Mouse (Mus musculus) spleen, postnatal 4 days (tissue): Measurements from ENCODE around the gene Nmur1.
"Not testable (repeated sequence)": the region's sequence is repeated elsewhere in the genome, so short reads cannot be mapped to it uniquely, and the experiment has no call there.

ENCODE experiments used
- DNase-seq, 2 experiments: peaks; one replicate each; pipeline ENCODE4 v3.0.0; 2022; ENCODE audit warnings: low spot score in 2 of 2

Nmur1 gene

DNA sequence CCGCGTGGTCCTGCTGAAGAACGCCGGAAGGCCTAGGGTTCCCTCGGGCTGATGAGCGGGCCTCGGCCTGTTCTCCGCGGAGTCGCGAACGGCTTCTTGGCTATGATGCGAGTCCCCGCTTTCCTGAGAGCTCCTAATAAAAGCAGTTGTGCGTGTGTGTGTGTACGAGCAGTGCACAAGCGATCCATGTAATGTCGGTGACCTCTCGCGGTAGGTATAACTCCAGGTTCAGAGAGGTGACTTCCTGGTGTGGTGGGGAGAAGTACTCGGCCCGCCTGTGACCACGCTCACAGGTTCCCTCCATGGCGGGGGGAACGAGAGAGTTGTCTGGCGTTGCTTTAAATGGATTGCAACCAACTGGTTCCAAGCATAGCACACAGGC lies 66.2 kb downstream of the Nmur1 start:
- DNase-seq, result no peak

DNA sequence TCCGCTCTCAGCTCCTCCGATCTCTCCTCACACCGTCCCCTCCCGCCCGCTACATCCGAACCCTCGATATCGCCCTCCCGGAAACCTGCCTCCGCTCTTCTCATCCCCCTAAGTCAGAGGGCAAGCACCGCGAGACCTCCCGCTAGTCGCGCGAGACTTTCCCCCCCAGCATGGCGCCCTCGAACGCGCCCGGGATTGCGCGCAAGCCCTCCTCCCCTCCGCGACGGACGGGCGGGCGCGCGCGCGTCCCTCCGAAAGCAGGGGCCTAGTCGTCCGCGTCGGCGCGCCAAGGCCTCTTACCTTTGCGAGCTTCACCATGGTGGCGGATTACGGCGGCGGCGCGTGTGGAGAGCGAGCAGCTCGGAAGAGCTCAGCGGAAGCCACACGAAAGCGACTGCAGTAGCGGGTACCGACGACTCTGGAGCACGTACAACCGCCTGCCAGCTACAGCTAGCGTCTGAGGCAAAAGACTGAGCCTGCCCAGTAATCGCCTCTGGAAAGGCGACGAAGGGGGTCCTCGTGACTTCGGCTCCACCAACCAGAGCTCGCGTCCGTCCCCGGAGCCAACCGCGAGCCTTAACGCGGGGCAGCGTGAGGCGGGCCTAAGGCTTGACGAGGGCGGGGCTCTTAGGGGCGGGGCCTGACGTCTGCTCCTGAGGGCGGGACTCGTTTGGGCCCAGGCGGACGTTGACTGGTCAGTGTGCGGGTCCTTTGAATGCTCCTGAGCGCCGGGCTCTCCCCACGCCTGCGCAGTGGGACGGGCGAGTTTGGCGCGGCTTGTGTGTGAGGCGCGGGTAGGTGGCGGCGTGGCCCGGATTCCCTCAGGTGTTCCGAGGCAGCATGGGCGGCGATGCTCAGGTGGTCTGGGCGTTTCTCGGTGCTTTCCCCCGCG lies 66.9 kb downstream of the Nmur1 start, which contains the start of gene Ncl:
TSS of gene Ncl (minus strand) at position 495 of the 892 bp plus-strand sequence.
- peak; percentile 98 for DNase-seq

DNA sequence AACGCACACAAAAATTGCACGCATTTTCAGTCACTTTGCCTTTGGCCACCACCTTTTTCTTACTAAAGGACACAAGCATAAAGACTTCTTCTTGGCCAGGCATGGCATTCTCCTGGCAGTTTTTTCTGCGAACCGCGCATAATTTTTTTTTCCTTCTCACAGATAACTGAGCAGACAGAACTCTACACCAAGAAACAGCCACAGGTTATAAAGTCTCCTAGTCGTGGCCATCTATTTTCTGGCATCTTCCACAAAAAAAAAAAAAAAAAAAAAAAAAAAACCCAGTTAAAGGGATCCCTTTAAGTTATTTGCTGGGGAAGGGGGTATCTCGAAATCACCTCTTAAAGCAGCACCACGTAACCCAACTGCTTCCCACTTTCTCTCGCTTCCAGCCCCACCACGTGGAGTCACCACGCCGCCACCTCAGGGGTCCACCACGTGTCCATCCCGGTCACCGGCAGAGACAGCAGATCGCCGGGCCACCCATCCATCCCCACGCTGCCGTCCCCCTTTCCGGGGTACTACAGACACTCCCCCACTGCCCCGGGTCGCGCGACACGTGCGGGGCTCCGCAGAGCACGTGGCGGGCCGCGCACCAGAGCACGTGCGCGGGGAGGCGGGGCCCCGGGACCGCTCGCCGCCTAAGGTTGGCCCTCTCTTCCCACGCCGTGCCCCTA lies 67.7 kb downstream of the Nmur1 start:
- no peak for DNase-seq

DNA sequence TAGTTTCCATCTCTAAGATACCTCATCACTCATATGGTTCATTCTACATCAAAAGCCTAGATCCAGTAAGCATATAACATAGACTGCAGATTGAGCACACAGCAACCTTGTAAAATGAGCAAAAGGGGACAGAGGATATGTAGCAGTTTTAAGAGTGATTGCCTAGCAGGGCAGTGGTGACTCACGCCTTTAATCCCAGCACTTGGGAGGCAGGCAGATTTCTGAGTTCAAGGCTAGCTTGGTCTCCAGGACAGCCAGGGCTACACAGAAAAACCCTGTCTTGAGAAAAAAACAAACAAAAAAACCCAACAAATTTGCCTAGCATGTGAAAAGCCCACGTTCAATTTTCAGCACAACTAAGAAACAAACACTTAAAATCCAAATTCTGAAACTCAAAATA lies 71.8 kb downstream of the Nmur1 start:
- DNase-seq, result no peak

DNA sequence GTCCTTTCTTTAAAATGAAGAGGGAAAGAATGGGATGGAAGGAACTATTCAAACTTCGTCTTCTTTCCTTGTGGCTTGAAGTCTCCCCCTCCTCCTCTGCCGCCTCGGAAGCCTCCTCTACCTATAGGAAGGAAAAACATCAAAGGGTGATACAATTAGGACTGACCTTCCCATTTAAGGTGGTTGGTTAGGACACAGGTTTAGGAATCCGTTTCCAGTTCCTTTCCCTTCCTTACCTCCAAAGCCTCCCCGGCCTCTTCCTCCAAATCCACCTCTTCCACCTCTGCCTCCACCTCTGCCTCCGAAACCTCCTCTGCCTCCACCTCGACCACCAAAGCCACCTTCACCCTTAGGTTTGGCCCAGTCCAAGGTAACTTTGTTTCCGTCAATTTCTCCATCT lies 75.5 kb downstream of the Nmur1 start:
- DNase-seq, result no peak

DNA sequence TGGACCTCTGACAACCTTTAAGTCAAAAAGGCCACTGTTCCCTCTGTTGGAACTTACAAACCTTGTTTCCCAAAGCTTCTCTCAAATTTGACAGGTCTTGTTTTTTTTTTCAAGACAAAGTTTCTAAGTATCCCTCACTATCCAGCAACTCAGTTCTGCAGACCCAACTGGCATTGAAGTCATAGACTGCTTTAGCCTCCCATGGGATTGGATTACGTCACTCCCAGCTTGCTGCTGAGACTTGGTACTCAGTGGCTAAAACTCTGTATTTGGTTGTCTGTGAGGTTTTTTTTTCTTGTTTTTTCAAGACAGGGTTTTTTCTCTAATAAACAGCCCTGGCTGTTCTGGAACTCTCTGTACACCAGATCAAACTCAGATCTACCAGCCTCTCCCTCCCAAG lies 76.3 kb downstream of the Nmur1 start:
- no peak for DNase-seq

DNA sequence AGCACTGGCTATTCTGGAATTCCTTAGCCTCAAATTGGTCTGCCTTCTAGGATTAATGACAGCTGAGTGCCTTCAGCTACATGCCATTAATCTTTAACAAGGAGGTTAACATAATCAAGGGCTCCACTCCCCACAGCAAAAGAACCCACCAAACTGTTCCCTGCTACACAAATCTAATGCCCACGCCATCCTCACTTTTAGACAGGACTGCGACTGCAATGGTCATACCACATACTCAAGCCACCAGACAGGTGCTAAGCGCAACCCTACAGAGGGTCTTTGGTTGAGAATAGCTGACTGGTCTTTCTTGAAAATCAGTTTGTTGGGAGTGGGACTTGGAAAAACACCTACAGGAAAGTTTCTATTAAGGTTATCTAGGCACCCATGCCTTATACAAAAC lies 76.8 kb downstream of the Nmur1 start:
- no peak for DNase-seq

DNA sequence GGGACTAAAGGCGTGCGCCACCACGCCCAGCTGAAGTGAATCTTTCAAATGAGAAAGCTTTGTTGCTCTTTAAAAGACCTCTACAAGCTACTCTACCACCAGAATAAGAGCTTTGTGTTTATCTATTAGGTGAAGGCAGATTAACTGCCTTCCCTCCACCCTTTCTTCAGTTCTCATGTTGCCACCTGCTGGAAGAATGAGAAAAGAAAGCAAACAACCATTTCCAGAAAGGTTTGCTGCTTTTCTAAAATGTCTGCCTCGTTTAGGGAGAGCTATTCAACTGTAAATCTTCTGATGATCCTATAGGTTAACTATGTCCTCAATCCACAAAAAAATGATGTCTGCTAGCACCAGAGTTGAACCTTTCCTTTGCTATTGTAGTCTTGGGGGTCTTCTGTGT lies 77.2 kb downstream of the Nmur1 start:
- no peak for DNase-seq

DNA sequence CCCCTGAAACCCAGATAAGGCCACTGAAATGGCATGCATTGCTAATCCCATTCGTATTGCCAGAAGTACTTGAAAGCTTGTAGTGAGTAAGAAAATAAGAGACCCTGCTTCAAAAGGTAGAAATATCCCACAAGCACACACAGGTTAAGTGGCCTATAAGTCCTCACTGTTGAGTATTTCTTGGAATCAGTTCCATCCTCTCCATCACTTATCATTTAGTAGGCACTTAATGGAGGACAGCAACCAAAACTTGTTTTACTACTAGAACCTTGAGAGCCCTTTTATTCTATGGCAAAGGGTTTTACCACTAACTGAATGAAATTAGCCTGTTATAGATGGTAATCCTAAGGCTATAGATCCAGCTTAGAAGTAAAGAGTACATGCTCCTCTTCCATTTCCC lies 77.9 kb downstream of the Nmur1 start:
- DNase-seq, result no peak

DNA sequence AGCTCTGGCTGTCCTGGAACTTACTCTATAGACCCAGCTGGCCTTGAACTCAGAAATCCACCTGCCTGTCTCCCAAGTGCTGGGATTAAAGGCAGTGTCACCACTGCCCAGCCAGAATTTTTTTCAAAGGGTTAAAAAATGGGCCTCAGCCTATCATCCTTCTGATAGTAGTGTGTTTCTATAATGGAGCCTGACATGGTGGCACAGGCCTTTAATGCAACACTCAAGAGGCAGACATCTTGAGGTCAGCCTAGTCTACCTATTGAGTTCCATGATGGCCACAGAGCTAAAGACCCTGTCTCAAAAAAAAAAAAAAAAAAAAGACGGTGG lies 78.3 kb downstream of the Nmur1 start:
- no peak for DNase-seq

DNA sequence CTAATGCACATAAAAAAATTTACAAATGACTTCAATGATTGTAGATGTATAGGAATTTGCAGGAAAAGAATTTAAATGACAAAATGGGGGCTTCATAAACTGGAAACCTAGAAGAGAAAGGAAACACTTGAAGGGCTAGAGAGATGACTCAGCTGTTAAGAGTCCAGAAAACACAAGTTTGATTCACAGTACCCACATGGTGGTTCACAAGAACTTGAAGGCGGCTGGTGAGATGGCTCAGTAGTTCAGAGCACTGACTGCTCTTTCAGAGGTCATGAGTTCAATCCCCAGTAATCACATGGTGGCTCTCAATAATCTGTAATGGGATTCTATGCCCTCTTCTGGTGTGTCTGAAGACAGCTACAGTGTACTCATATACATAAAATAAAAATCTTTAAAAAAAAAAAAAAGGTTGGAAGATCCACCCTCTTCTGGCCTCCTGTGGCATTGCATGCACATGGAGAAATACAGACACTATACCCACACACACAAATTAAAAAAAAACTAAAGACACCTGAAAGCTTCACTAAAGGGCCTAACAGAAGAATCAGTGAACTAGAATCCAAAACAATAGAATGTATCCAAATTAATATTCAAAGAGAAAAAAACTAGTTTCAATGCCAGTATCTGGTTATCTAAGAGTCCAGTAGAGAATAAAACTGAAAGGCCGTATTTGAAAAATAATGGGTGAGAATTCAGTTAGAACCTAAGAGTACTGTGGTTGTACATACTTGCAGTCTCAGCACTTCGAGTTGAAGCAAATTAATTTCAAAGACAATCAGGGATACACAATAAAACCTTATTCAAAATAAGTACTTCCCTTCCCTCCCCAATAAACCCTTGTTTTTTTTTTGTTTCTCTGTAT lies 78.9 kb downstream of the Nmur1 start:
- DNase-seq, result no peak

DNA sequence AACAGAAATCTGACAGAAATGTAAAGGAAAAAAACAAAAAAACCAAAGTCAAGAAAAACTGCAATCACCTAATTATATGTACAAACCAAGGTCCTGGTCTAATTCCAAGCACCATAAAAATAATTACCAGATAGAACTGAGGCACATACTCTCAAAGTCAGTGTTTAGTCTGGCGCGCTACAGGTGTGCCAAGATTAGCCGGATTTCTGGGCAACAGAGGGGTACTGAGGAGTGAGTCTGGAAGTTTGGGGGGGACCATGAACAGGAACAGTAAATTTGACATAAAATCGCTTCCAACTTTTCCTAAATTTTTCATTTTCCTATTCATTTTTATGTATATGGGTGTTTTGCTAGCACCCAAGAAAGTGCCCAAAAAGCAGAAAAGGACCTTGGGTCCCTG lies 80.1 kb downstream of the Nmur1 start:
- DNase-seq, result no peak

DNA sequence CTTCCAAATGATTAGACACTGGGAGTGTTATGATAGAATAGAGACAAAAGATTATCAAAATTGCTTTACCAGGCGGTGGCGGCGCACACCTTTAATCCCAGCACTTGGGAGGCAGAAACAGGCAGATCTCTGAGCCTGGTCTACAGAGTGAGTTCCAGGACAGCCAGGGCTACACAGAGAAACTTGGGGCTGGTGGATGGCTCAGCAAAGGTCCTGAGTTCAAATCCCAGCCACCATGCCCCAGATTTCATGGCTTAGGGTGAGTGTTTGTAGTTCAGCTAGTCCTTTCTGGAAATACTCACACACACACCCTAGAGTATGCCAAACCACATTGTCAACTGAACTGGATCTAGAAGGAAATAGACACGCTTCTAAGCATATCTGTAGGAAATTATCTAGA lies 81.0 kb downstream of the Nmur1 start:
- DNase-seq, result no peak

DNA sequence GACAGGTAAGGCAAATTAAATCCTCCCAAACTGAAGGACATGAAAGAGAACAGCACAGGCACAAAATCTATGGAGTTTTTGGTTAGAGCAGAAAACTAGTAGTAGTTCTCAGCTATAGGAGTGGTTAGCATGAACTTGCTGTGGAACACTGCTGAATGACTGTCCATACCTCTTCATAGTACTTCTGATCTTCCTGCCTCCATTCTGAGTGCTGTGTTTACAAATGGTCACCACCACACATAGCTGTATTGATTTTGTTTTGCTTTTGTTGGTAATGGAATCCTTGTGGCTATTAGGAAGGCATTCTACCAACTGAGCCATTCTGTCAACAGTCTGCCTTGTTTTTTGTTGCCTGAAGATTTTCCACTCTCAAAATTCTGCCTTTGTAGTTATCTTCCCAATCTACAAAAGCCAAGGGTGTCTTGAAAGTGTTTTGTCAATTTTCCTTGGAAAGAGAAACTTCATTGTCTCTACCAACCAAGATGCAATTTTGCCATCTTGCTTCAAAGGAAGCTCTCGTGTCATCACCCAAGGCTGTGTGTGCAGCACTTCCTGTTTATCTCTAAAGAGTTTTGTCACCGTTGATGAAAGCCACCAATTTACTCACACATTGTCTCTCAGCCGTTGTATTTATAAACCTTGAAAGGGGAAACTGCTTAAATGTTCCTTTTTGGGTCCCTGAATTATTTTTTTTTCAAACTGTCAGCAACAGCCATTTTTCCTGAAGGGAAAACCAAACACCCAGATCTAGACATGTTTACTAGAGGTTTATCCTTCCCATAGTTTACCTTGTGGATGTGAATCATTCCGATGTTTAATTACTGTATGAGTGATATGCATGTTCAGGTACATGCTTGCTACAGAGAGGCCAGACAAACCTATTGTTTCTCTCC lies 81.8 kb downstream of the Nmur1 start:
- DNase-seq, result no peak

DNA sequence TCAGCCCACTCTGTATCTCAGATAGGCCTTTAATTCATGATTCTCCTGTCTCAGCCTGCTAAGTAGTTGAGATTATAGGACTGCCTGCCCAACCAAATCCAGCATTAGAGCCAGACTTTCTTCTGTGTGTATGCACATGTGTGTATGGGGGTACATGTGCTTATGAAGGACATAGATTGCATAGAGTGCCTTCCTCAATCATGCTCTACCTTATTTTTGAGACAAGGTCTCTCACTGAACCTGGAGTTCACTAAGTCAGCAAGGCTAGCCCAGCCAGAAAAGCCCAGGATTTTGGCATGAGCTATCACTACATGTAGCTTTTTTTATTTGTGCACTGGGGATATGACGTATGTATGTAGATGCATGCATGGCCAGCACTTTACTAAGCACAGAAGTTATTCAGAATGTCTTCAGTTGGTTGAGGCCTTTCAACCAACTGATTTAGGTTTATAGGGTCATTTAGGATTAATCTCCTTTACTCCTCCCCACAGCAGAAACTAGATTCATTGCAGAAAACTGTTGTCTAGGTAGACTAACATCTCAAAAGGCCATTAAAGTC lies 82.9 kb downstream of the Nmur1 start:
- DNase-seq, result no peak

DNA sequence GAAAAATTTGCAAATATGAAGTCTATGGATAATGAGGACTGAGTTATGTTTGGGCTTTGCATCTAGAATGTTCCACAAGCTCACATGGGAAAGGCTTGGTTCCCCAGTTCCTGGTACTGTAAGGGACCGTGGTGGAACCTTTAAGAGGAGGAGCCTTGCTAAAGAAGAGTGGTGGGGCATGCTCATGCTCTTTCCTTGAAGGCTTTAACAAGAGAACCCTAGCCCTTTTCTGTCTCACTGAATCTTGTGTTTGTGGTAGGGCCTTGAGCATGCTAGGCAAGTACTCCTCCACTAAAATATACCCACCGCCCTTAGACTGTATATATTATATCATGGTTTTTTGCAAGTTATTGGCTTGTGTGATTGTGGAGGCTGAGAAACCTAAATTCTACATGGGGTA lies 83.7 kb downstream of the Nmur1 start:
- DNase-seq, result no peak

DNA sequence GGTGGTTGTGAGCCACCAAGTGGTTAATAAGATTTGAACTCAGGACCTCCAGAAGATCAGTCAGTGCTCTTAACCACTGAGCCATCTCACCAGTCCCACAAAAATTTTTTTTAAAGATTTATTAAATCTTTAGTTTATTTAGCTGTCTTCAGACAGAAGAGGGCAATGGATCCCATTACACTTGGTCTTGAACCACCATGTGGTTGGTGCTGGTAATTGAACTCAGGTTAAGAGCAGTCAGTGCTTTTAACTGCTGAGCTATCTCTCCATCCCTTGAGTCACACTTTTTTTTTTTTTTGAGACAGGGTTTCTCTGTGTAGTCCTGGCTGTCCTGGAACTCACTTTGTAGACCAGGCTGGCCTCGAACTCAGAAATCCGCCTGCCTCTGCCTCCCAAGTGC lies 84.9 kb downstream of the Nmur1 start:
- DNase-seq, result not testable (repeated sequence)

DNA sequence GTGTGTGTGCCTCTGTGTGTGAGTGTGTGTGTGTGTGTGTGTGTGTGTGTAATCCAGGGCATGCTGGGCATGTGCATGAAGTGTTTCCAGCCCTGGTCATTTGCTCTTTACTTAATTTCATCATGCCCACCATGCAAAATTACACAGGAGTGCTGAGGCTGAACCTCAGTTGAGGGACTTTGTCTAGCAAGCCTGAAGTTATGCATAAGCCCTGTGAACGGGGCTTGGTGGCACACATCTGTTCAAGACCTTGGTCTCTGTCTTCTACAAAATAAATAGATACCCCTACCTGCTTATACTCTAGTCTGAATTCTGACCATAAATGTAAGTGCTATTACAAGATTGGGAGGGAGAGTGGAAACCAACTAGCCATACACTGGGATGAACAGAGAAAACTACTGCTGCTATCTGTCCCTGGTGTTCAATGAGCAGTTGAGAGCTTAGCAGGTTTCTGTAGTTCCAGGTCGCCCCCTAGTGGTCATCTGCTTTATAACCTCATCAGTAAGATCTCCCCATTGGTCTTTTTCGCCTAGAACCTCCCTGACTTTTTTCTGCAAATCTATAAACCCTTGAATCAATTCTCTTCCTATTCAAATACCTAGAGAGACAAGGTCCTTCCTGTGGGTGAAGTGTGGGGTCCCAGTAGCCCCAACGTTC lies 86.7 kb downstream of the Nmur1 start:
- DNase-seq, result peak; percentile 81 to 91

DNA sequence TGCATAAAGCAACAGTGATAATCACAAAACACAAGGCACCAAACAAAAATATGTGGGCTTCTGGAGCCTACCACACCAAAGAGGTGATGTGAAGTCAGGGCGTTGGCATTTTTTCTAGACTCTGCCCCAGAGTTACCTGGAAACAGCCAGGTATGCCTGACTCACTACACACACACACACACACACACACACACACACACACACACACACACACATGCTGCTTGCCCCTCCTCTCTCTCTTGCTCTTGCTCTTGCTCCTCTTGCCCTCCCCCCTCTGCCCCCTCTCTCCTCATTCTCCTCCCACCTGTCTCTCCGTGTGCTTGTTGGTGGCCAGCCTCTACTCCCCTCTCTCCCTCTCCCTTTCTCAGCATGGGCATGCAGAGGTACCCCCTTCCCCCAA lies 89.7 kb downstream of the Nmur1 start:
- no peak for DNase-seq
